Mouse (Mus musculus): ENCODE data around the gene Tectb.

Gene Tectb

GRCm38 (mm10) chr19:55209084-55209483, 28.6 kb downstream of the Tectb start:
- DNase-seq (ENCODE audit: low read depth), result no peak

GRCm38 (mm10) chr19:55211698-55212097, 31.2 kb downstream of the Tectb start:
- DNase-seq (ENCODE audit: low read depth), result no peak

GRCm38 (mm10) chr19:55213617-55214340, 33.2 kb downstream of the Tectb start:
- DNase-seq (ENCODE audit: low read depth), result no peak

GRCm38 (mm10) chr19:55216876-55217275, 36.3 kb downstream of the Tectb start:
- DNase-seq (ENCODE audit: low read depth), result no peak

- DNase-seq (ENCODE audit: low read depth), result no peak
Observed at GRCm38 (mm10) chr19:55217365-55217764, 36.8 kb downstream of the Tectb start.

GRCm38 (mm10) chr19:55218192-55218739, 37.7 kb downstream of the Tectb start:
- peak; percentile 87 for DNase-seq (ENCODE audit: low read depth)

- no peak for DNase-seq (ENCODE audit: low read depth)
Observed at GRCm38 (mm10) chr19:55218741-55219221, 38.2 kb downstream of the Tectb start.

- DNase-seq (ENCODE audit: low read depth), result no peak
Observed at GRCm38 (mm10) chr19:55219359-55219758, 38.8 kb downstream of the Tectb start.

GRCm38 (mm10) chr19:55221208-55221607, 40.7 kb downstream of the Tectb start:
- no peak for DNase-seq (ENCODE audit: low read depth)

GRCm38 (mm10) chr19:55222268-55222667, 41.7 kb downstream of the Tectb start:
- DNase-seq (ENCODE audit: low read depth), result no peak

GRCm38 (mm10) chr19:55226621-55227020, 46.1 kb downstream of the Tectb start:
- DNase-seq (ENCODE audit: low read depth), result no peak

GRCm38 (mm10) chr19:55227135-55227534, 46.6 kb downstream of the Tectb start:
- DNase-seq (ENCODE audit: low read depth), result no peak

GRCm38 (mm10) chr19:55231081-55231480, 50.5 kb downstream of the Tectb start:
- DNase-seq (ENCODE audit: low read depth), result no peak

GRCm38 (mm10) chr19:55232136-55232535, 51.6 kb downstream of the Tectb start:
- no peak for DNase-seq (ENCODE audit: low read depth)

GRCm38 (mm10) chr19:55236026-55236425, 55.5 kb downstream of the Tectb start:
- no peak for DNase-seq (ENCODE audit: low read depth)

GRCm38 (mm10) chr19:55236564-55236963, 56.0 kb downstream of the Tectb start:
- DNase-seq (ENCODE audit: low read depth), result no peak

GRCm38 (mm10) chr19:55239766-55240426, 59.4 kb downstream of the Tectb start:
- no peak for DNase-seq (ENCODE audit: low read depth)

- DNase-seq (ENCODE audit: low read depth), result no peak
Observed at GRCm38 (mm10) chr19:55241186-55241645, 60.7 kb downstream of the Tectb start, which contains the start of gene Gucy2g. TSS of gene Gucy2g (minus strand) at chr19:55241236.

- DNase-seq (ENCODE audit: low read depth), result no peak
Observed at GRCm38 (mm10) chr19:55244791-55245231, 64.3 kb downstream of the Tectb start.

All from c-Kit-positive CD71-negative TER-119-negative erythroid progenitor cells, embryonic 14.5 days (primary cell).